Mouse (Mus musculus): Measurements from ENCODE around the gene Iscu.

- peak; percentile 1 for TF ChIP-seq CTCF (IDR thresholded peaks at IDR 0.05; ENCODE audit: low read depth, low read length)
- TF ChIP-seq POLR2A (IDR thresholded peaks at IDR 0.05; ENCODE audit: insufficient read depth, low read length): no peak
- no peak for TF ChIP-seq EP300 (IDR thresholded peaks at IDR 0.05; ENCODE audit: insufficient read depth, low read depth, low read length)
These were observed 35.9 kb upstream of the Iscu start for GRCm38 (mm10) chr5:113736522-113737164.
